Mouse (Mus musculus) cerebellum, adult 2 months (tissue): ENCODE data around the gene Isoc2a. TPM values are rescaled to one million over a fixed set of nuclear protein-coding genes. Genes with fewer than 3 reads are reported as not detected.

ENCODE experiments used
- DNase-seq, 2 experiments: peaks; one replicate each; pipeline ENCODE4 v3.0.0; 2021
- H3K27ac ChIP-seq: fragments of 200-500 bp; 2 replicates; pipeline ENCODE4 v1.5.1; 2012; ENCODE audit warnings: low read length, control low read depth, inconsistent platforms; ENCODE audit not compliant: insufficient read depth
- H3K27me3 ChIP-seq: fragments of 200-500 bp; 2 replicates; pipeline ENCODE4 v1.6.1; 2012; ENCODE audit warnings: inconsistent platforms, mild to moderate bottlenecking, low read length, moderate library complexity; ENCODE audit not compliant: control insufficient read depth, insufficient read depth
- H3K4me1 ChIP-seq: fragments of 200-500 bp; 2 replicates; pipeline ENCODE4 v1.6.1; 2011; ENCODE audit warnings: low read length; ENCODE audit not compliant: control insufficient read depth, insufficient read depth
- H3K4me3 ChIP-seq: fragments of 200-500 bp; replicated peaks from 2 replicates; pipeline ENCODE3; 2011; ENCODE audit warnings: mild to moderate bottlenecking, low read depth, low read length, control low read depth; ENCODE audit not compliant: insufficient read depth
- CTCF ChIP-seq: fragments of 200-500 bp; IDR thresholded peaks from 2 replicates; pipeline ENCODE4 v1.5.1; 2011; ENCODE audit warnings: low read depth, mild to moderate bottlenecking, control low read depth, low read length, moderate library complexity, borderline replicate concordance; ENCODE audit not compliant: insufficient read depth
- POLR2A ChIP-seq: fragments of 200-500 bp; IDR thresholded peaks from 2 replicates; pipeline ENCODE4 v1.6.1; 2011; ENCODE audit warnings: low read length, control low read depth, borderline replicate concordance; ENCODE audit not compliant: insufficient read depth
- WGBS: fragments of 180-500 bp; shearing (Covaris S2); methylation state at CpG from one replicate; pipeline ENCODE4 v1.1.7; 2018; 5-methylcytosine and 5-hydroxymethylcytosine counted together
- polyA plus RNA-seq: library from polyadenylated mRNA; depleted of rRNA; stranded (reverse); fragments of >200 nt; gene quantifications from 2 replicates; pipeline ENCODE4 v1.2.3, GENCODE M21; 2012; rRNA removed

Gene Isoc2a
- 17.4 and 17.7 TPM in 2 replicates for polyA plus RNA-seq

- TF ChIP-seq CTCF (no peak), POLR2A (peak; percentile 90)
Observed at GRCm38 (mm10) chr7:4876753-4877221, at the start of gene Isoc2a. Gene Isoc2a, plus strand, starts transcription at chr7:4877153.

GRCm38 (mm10) chr7:4830476-4830875 lies 46.5 kb upstream of the Isoc2a start:
- TF ChIP-seq CTCF: no peak
- TF ChIP-seq POLR2A: no peak
- no peak overlapping the region for H3K4me3 ChIP-seq
- H3K4me1 ChIP-seq: no peaks in the 10 kb centered on the region
- H3K27me3 ChIP-seq: no peaks in the 10 kb centered on the region
- WGBS: 15% methylated on average over 12 of the region's 12 CpGs
- no peak overlapping the region for H3K27ac ChIP-seq
- no peak for DNase-seq

More at GRCm38 (mm10) chr7:4876753-4877221, at the start of gene Isoc2a:
- peak; percentile 89 to 95 for DNase-seq
- Histone ChIP-seq H3K27me3 (no peaks in the 10 kb centered on the region), H3K4me1 (0 out of 2 replicates have a peak, but pooled peaks cover 5% of the 10 kb centered on the region), H3K27ac (peak within 1 kb of the TSS; percentile 59), H3K4me3 (peak within 1 kb of the TSS; percentile 96)
- under 1% methylated on average over 22 of the region's 22 CpGs for WGBS

- Histone ChIP-seq H3K27ac (no peak overlapping the region), H3K27me3 (no peaks in the 10 kb centered on the region), H3K4me3 (peak overlapping the region; percentile 65), H3K4me1 (no peaks in the 10 kb centered on the region)
- no peak for DNase-seq
- TF ChIP-seq POLR2A: no peak
- no peak for TF ChIP-seq CTCF
- 4% methylated on average over 33 of the region's 34 CpGs for whole genome bisulfite sequencing
Observed at GRCm38 (mm10) chr7:4835631-4836327, 41.2 kb upstream of the Isoc2a start.

- under 1% methylated on average over 50 of the region's 51 CpGs for WGBS
- TF ChIP-seq POLR2A (no peak), CTCF (peak; percentile 62)
- Histone ChIP-seq H3K27me3 (no peaks in the 10 kb centered on the region), H3K4me1 (no peaks in the 10 kb centered on the region), H3K27ac (peak overlapping the region; percentile 15; the same call in 1 of the 2 replicates), H3K4me3 (peak overlapping the region; percentile 65)
- peak; percentile 87 to 88 for DNase-seq
Observed at GRCm38 (mm10) chr7:4836351-4836792, 40.6 kb upstream of the Isoc2a start.

GRCm38 (mm10) chr7:4837639-4838038 lies 39.3 kb upstream of the Isoc2a start:
- WGBS: 10% methylated on average over 1 of the region's 1 CpGs
- Histone ChIP-seq H3K27me3 (no peaks in the 10 kb centered on the region), H3K27ac (no peak overlapping the region), H3K4me1 (no peaks in the 10 kb centered on the region), H3K4me3 (no peak overlapping the region)
- DNase-seq: peak in 1 of 2 experiments; percentile 21
- TF ChIP-seq CTCF (no peak), POLR2A (no peak)

- no peak for DNase-seq
- no peak overlapping the region for H3K27ac ChIP-seq
- H3K4me1 ChIP-seq: peaks cover 6% of the 10 kb centered on the region; the same call in 1 of the 2 replicates
- 58% methylated on average over 5 of the region's 5 CpGs for whole genome bisulfite sequencing
- H3K4me3 ChIP-seq: no peak overlapping the region
- TF ChIP-seq POLR2A (no peak), CTCF (no peak)
- H3K27me3 ChIP-seq: peaks cover 4% of the 10 kb centered on the region; the same call in 1 of the 2 replicates
Observed at GRCm38 (mm10) chr7:4842077-4842476, 34.9 kb upstream of the Isoc2a start.

- WGBS: 6% methylated on average over 16 of the region's 16 CpGs
- Histone ChIP-seq H3K4me3 (no peak overlapping the region), H3K27ac (no peak overlapping the region), H3K4me1 (peaks cover 6% of the 10 kb centered on the region; the same call in 1 of the 2 replicates), H3K27me3 (peaks cover 4% of the 10 kb centered on the region; the same call in 1 of the 2 replicates)
- DNase-seq: no peak
- TF ChIP-seq POLR2A (no peak), CTCF (no peak)
Observed at GRCm38 (mm10) chr7:4842634-4843131, 34.3 kb upstream of the Isoc2a start.
